Mouse (Mus musculus): Measurements from ENCODE around the gene Ssbp4. TPM values are rescaled to one million over a fixed set of nuclear protein-coding genes. Genes with fewer than 3 reads are reported as not detected.

The Ssbp4 gene
- total and polyA plus RNA-seq, 3 experiments: 84.9 to 212 TPM; not detected in 1

DNA sequence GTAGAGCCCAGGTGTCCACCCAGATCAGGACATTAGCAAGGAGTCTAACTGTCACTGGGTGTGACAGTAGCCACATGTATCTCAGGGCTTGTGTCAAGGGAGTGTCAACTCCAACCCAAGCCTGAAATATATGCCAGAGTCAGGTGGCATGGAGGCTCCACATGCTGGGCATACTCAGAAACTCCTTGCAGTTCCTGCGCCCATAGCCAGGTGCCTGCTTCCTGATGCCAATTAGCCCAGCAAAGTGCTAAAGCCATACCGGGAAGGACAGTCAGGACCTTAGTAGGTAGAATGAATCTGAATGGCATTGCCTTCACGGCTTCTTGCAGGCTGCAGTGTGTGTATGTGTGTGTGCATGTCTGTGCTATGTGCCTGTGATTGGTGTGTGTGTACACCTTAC is 31.5 kb downstream of the Ssbp4 start:
- H3K9me3 ChIP-seq (replicated peaks; ENCODE audit: insufficient read depth, low read length): no peaks in the 10 kb centered on the region
- TF ChIP-seq POLR2AphosphoS2 (IDR thresholded peaks at IDR 0.05; ENCODE audit: low read length): no peak
- no peak for TF ChIP-seq KAT2A (conservative IDR thresholded peaks at IDR 0.05; ENCODE audit: low read depth, low read length)
- no peak for TF ChIP-seq RAD21 (IDR thresholded peaks at IDR 0.05; ENCODE audit: low read depth, low read length)
- TF ChIP-seq MAFK (IDR thresholded peaks at IDR 0.05; ENCODE audit: borderline replicate concordance, low read depth, low read length): no peak
- no peak for TF ChIP-seq GATA1 (IDR thresholded peaks at IDR 0.05; ENCODE audit: low read depth, low read length)
- no peak for TF ChIP-seq GABPA (IDR thresholded peaks at IDR 0.05; ENCODE audit: low read depth, low read length)
- no peak for TF ChIP-seq CHD1 (IDR thresholded peaks at IDR 0.05; ENCODE audit: low read depth, low read length)
- TF ChIP-seq ZNF384 (IDR thresholded peaks at IDR 0.05; ENCODE audit: low read depth, low read length): no peak
- TF ChIP-seq NRF1 (IDR thresholded peaks at IDR 0.05; ENCODE audit: insufficient read depth, low read depth, low read length, poor library complexity, severe bottlenecking): no peak
- no peak for TF ChIP-seq E2F4 (IDR thresholded peaks at IDR 0.05; ENCODE audit: borderline replicate concordance, low read depth, low read length)
- no peak for TF ChIP-seq USF2 (IDR thresholded peaks at IDR 0.05; ENCODE audit: borderline replicate concordance in 1 of 2, insufficient read depth in 1 of 2, low read depth in 1 of 2, low read length in 2 of 2)
- no peak for TF ChIP-seq ZMIZ1 (IDR thresholded peaks at IDR 0.05; ENCODE audit: low read depth, low read length)
- no peak for TF ChIP-seq POLR2AphosphoS5 (IDR thresholded peaks at IDR 0.05; ENCODE audit: borderline replicate concordance, low read depth, low read length)
- no peak for TF ChIP-seq ZC3H11A (IDR thresholded peaks at IDR 0.05; ENCODE audit: low read depth, low read length)
- TF ChIP-seq SMC3 (IDR thresholded peaks at IDR 0.05; ENCODE audit: low read depth, low read length): no peak
- TF ChIP-seq RCOR1 (IDR thresholded peaks at IDR 0.05; ENCODE audit: low read depth, low read length): no peak
- TF ChIP-seq USF1 (IDR thresholded peaks at IDR 0.05; ENCODE audit: low read depth, low read length): no peak
- TF ChIP-seq ELF1 (IDR thresholded peaks at IDR 0.05; ENCODE audit: low read depth, low read length): no peak

GRCm38 (mm10) chr8:70574915-70575314 is 33.8 kb downstream of the Ssbp4 start:
- peak; percentile 41 for DNase-seq (ENCODE audit: low read depth, low spot score)
- Histone ChIP-seq H3K27ac (ENCODE audit: control insufficient read depth, low read depth, low read length) (0 out of 2 replicates have a peak overlapping the region, but pooled peaks have one; percentile 7), H3K4me1 (ENCODE audit: control insufficient read depth in 1 of 2, insufficient read depth in 2 of 2, low read length in 2 of 2) (peaks cover 3 to 8% of the 10 kb centered on the region in 2 experiments), H3K79me2 (ENCODE audit: control insufficient read depth, insufficient read depth, low read length, poor library complexity) (no peaks in the 10 kb centered on the region; the same call in 1 of the 2 replicates), H3K4me3 (ENCODE audit: control insufficient read depth in 1 of 2, insufficient read depth in 1 of 2, low read depth in 2 of 2, low read length in 2 of 2) (no peak overlapping the region), H3K27me3 (ENCODE audit: control insufficient read depth in 1 of 2, insufficient read depth in 2 of 2, low read length in 2 of 2) (no peaks in the 10 kb centered on the region), H3K9ac (ENCODE audit: control insufficient read depth, low read depth, low read length, poor library complexity, severe bottlenecking) (no peak overlapping the region), H3K36me3 (ENCODE audit: control insufficient read depth in 1 of 2, insufficient read depth in 2 of 2, low read length in 2 of 2) (peaks cover 0 to 10% of the 10 kb centered on the region in 2 experiments; a peak in 3 of 4 replicates), H3K9me3 (replicated peaks; ENCODE audit: insufficient read depth, low read length) (no peaks in the 10 kb centered on the region)
- TF ChIP-seq GATA1 (IDR thresholded peaks at IDR 0.05; ENCODE audit: low read depth, low read length): peak; percentile 19; the same call in 1 of the 2 replicates
- TF ChIP-seq TBP (IDR thresholded peaks at IDR 0.05; ENCODE audit: low read depth, low read length): no peak

More for the DNA sequence above, 31.5 kb downstream of the Ssbp4 start:
- DNase-seq (ENCODE audit: low read depth, low spot score): no peak
- H3K27ac ChIP-seq (ENCODE audit: control insufficient read depth, low read depth, low read length): no peak overlapping the region
- H3K9ac ChIP-seq (ENCODE audit: control insufficient read depth, low read depth, low read length, poor library complexity, severe bottlenecking): no peak overlapping the region
- H3K4me1 ChIP-seq (ENCODE audit: control insufficient read depth in 1 of 2, insufficient read depth in 2 of 2, low read length in 2 of 2): peaks cover 3 to 8% of the 10 kb centered on the region in 2 experiments
- no peak overlapping the region for H3K4me3 ChIP-seq (ENCODE audit: control insufficient read depth in 1 of 2, insufficient read depth in 1 of 2, low read depth in 2 of 2, low read length in 2 of 2)
- peaks cover 0 to 10% of the 10 kb centered on the region in 2 experiments; a peak in 3 of 4 replicates for H3K36me3 ChIP-seq (ENCODE audit: control insufficient read depth in 1 of 2, insufficient read depth in 2 of 2, low read length in 2 of 2)
- H3K27me3 ChIP-seq (ENCODE audit: control insufficient read depth in 1 of 2, insufficient read depth in 2 of 2, low read length in 2 of 2): no peaks in the 10 kb centered on the region
- no peaks in the 10 kb centered on the region for H3K79me2 ChIP-seq (ENCODE audit: control insufficient read depth, insufficient read depth, low read length, poor library complexity)

All from MEL (cell line).